Mouse (Mus musculus): Measurements from ENCODE around the gene Ctf1.

Ctf1 gene

DNA sequence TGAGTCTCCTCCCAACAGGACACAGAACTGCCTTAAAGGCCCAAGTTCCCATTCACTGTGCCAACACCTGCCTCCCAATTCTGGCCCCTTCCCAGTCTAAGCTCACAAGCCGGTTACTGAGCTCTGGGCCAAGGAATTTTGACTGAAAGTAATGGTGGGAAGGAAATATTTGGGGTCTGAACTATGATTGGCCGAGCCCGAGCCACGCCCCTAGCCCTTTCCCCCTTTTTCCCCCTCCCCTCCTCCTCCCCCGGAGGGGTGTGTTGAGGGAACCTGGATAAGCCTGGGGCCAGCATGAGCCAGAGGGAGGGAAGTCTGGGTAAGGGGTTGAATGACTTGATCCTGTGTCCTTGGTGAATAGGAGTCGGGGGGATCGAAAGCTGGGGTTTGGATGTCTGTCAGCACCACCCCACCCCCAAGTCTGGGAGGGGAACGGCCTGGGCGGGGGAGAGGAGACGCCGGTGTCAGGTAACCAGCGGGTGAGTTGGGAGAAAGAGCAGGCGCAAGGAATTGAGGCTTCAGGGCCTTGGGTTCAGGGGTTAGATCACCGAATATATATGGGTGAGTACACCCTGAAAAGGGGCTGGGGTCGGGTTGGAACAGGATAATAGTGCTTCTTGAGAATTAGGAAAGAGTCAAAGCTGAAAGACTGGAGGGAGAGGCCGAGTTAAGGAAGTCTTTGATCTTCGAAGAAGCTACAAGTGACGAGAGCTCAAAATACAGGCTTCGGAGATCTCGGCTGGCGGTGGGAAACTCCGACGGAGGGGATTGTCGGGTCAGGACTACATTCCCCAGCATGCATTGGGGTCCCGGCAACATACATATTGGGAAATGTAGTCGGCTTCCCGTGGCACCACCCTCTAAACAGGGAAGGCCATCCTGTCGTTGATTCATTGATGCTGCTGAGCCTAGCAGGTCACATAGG is at the start of gene Ctf1:
Ctf1 (plus strand) TSS at position 276 of the 925 bp plus-strand sequence.
- DNase-seq (ENCODE audit: low spot score in 2 of 2): peak; percentile 55

- no peak for DNase-seq (ENCODE audit: low spot score in 2 of 2)
Observed at GRCm38 (mm10) chr7:127662926-127663325, 49.6 kb upstream of the Ctf1 start.

DNA sequence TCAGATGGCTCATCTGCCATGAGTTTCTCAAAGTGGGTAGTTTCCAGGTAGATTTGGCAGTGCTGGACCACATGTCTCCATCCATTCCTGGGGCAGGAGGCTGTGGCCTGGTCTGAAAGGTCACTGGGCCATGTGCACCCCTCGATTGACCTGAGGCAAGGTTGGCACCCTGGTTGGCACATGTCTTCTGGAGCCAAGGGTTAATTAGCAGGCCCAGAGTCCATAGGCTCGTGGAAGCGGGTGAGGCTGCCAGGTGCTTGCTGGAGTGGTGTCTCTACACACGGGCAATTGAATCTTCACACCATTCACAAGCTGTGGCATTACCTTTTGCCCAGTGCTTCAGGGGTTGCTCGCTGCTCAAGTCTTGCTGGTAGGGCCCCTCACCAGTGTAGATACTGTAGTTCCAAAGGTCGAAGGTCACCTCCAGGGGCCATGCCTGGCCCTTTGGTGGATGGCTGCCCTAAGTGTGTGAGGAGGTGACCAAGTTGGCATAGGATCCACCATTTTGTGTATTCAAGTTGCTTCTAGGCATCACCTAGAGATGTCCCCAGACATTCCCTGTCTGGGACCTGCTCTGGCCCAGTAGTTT is 46.4 kb upstream of the Ctf1 start:
- DNase-seq (ENCODE audit: low spot score in 2 of 2): no peak

DNA sequence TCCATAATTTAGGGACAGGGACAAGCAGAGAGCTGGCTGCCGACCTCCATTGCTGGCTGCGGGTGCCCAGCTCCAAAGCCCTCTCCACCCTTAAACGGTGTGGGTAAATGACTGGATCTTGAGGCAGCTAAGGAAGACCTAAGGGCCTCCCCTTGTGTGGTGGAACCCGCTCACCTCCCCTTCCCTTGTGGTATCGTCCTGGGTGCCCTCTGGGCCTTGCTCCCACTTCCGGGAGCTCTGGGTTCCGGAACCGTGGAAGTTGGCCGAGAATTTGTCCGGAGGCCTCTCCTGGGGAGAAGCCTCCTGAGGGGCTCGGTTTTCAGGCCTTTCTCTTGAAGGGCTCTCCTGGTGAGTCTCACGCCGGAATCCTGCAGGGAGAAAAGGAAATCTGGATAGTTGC is 45.9 kb upstream of the Ctf1 start:
- no peak for DNase-seq (ENCODE audit: low spot score in 2 of 2)

- DNase-seq (ENCODE audit: low spot score in 2 of 2): no peak
Observed at GRCm38 (mm10) chr7:127667171-127667570, 45.4 kb upstream of the Ctf1 start.

GRCm38 (mm10) chr7:127671880-127672774 is 40.4 kb upstream of the Ctf1 start:
- no peak for DNase-seq (ENCODE audit: low spot score in 2 of 2)

DNA sequence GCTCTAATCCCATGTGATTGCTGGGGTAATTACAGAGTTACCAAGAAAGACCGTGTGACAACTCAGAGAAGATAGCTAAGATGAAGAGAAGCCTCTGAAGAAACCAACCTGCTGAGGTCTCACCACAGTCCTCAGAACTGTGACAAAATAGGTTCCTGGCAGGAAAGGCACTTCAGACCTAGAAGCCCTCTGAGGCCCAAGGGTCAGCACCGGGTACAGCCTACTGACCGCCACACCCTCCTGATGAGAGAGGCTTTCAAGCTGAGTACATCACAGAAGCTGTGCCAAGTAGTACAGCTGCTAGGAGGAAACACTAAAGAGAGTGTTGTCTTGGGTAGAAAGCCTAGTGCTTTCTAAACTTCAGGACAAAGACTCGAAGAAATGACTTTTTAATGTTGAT is 39.8 kb upstream of the Ctf1 start:
- no peak for DNase-seq (ENCODE audit: low spot score in 2 of 2)

DNA sequence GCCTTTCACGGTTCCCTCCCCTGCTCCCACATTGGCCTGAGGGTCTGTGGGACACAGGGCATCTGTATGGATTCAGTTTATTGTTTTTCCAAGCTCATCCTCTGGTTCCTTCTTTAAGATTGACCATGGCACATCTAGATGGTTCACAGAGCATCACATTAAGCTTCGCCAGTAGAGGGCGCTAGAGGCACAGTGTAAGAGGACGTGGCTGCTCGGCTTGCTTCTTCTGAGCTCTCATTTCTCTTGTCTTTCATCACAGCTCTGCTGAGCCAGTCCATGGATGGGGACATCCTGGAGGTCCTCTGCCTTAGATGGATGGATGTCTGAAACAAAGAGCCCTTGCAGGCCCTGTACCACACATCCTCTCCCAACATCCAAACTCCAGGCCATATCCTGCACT is 37.6 kb upstream of the Ctf1 start:
- peak; percentile 79 to 86 for DNase-seq (ENCODE audit: low spot score in 2 of 2)

DNA sequence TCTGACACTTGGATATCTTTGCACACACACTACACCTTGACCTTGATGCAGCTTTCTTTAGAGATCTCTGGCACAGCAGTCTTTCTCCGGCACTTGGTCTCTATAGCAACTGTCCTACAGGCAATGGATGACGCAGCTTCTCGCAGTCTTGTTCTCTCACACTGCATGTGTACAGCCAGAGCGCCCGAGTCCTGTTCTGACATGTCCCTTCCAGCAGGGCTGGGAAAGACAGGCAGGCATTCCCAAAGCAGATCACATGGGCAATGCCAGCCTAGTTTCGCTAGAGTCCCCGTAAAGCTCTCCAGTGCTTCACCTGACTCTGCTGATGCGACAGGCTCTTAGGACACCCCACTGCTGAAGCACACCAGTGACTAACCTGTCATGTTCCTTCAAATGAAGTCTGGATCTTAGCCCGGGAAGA is 37.1 kb upstream of the Ctf1 start:
- DNase-seq (ENCODE audit: low spot score in 2 of 2): peak in 1 of 2 experiments; percentile 50

- DNase-seq (ENCODE audit: low spot score in 2 of 2): no peak
Observed at GRCm38 (mm10) chr7:127677077-127677476, 35.5 kb upstream of the Ctf1 start.

DNA sequence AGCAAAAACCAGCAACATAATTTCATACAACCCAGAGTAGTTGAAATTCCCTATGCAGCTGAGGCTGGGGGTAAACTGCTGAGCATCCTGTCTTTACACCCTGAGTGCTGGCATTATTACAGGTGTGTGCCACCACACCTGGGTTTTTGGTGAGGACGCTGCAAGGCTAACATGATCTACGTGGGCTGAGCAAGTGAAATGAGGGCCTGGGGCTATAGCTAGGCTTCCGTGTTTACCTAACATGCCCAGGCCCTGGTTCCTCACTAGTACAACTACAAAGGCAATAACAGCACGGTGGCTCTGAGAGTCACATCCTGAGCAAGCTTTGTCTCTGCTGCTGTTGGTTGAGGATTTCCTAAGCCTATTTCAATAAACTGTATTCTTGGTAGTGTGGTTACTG is 34.9 kb upstream of the Ctf1 start:
- DNase-seq (ENCODE audit: low spot score in 2 of 2): no peak

GRCm38 (mm10) chr7:127678811-127679210 is 33.7 kb upstream of the Ctf1 start:
- DNase-seq (ENCODE audit: low spot score in 2 of 2): no peak

DNA sequence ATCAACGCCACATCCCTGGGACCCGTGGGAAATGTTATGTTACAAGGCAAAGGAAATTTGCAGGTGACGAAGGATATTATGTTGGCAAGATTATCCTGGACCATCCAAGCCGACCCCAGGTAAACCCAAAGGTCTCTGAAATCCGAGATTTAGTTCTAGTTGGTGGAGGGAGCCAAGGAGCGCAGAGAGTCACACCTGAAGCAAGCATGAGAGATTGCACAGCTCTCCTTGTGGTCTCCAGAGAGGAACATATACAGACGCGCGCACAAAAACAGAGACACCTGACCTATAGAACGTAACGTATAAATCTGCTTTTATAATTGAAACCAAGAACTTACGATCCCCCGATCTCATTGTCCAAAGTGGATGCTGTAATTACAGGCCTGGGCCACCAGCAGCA is 32.0 kb upstream of the Ctf1 start:
- no peak for DNase-seq (ENCODE audit: low spot score in 2 of 2)

GRCm38 (mm10) chr7:127681888-127682553 is 30.5 kb upstream of the Ctf1 start:
- DNase-seq (ENCODE audit: low spot score in 2 of 2): no peak

GRCm38 (mm10) chr7:127685304-127686018 is 27.1 kb upstream of the Ctf1 start:
- DNase-seq (ENCODE audit: low spot score in 2 of 2): peak in 1 of 2 experiments; percentile 12

DNA sequence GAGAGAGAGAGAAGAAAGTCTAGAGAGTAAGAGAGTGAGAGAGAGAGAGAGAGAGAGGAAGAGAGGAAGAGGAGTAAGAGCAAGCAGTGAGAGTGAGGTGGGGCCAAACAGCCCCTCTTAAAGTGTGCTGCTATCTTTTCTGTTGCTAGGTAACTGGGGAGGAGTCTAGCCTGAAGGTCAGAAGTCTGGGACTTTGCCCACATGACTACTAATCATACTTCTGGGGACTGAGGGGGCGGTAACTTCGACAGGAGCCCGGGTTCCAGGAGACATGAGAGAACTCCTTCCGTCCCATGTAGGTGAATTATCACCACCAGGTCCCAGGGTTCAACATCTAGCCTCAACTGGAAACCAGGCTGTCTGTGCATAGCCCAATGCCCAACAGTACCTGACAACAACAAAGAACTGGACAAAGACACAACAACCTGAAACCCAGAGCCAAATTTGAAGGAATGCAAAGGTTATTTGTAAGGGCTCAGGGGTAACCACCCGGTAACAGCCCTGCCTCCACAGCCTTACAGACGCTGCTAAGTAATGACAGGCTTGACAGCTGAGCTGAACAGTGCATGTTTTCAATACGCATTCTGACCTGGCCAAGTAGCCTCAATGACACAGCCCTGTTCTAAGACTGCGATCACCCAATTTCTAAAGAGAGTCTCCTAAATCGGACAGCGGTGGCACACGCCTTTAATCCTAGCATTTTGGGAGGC is 25.6 kb upstream of the Ctf1 start:
- DNase-seq (ENCODE audit: low spot score in 2 of 2): no peak

DNA sequence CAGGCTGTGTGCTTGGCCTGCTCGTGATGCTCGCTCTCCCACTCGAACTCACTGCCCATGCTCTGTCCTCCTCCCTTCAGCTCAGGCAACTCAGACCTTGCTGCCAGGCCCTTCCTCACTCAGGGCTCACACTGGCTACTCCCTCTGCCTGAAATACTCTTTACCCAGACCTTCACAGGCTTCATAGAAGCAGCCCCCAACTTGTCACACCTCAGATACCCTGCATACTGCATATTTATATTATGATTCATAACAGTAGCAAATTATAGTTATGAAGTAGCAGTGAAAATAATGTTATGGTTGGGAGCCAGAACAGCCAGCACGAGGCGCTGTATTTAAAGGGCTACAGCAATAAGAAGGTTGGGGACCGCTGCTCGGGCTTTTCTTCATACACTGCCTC is 23.6 kb upstream of the Ctf1 start:
- no peak for DNase-seq (ENCODE audit: low spot score in 2 of 2)

DNA sequence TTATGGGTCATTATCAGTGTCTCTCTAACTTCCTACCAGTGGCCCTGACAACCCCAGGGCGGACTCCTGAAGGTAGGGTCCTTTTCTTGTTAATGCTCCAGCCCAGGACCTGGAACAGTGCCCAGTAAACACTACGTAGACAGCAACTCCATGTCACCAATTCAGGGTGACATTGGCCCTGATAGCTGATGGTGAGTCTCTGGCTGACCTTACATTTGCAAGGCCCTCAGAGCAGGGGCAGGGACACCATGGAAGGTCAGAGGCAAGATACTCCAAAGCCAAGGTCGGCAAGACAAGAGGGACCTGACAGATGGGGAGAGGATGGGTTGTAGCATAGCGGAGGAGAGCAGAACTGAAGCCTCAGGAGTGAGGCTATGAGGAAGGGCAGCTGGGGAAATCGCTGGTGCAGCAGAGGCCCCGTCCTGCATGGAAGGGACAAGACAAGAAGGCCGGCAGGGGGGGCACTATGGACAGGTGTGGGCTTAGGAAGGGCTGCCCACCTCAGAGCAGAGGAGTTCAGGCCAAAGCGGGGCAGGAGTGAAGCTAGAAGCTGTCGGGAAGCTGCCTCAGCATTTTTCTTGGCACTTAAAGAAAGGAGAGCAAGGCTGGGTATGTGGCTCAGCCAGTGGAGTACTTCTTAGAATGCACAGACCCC is 22.8 kb upstream of the Ctf1 start:
- no peak for DNase-seq (ENCODE audit: low spot score in 2 of 2)

GRCm38 (mm10) chr7:127691221-127691989 is 21.1 kb upstream of the Ctf1 start:
- no peak for DNase-seq (ENCODE audit: low spot score in 2 of 2)

Data from right cerebral cortex, postnatal 36 days (tissue).